Mouse (Mus musculus): ENCODE data around the gene Jakmip3. TPM values are rescaled to one million over a fixed set of nuclear protein-coding genes. Genes with fewer than 3 reads are reported as not detected.
A peak's percentile ranks its signal among the peaks of the same experiment; 100 is the strongest.

Jakmip3 gene
- polyA plus RNA-seq, 1 experiment from 2014 or later: 0.59 TPM

DNA sequence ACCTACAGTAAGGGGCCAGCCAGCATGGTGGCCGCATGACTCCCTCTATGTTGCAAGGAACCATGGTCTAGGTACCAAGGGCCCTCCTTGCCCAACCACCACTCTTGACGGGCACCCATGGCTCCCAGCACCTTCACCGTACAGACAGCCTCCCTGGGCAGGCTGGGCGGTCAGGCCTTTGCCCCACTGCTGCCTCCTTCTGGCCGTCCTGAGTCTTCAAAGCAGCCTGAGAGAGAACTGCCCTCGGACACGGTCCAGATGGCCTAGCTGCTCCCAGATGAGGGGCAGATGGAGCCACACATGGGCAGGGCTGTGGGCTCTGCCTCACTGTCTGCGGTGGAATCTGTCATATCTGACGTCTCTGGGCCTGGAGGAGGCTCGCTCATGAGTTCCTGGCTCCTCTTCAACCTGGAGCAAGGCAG is 163.4 kb downstream of the Jakmip3 start:
- Histone ChIP-seq H3K4me1 (ENCODE audit: control insufficient read depth, insufficient read depth, low read length) (no peaks in the 10 kb centered on the region), H3K27me3 (ENCODE audit: control insufficient read depth, insufficient read depth, low read length) (no peaks in the 10 kb centered on the region), H3K9ac (ENCODE audit: low read length) (no peak overlapping the region), H3K4me2 (no peak overlapping the region), H3K4me3 (ENCODE audit: low read depth, low read length) (no peak overlapping the region), H3K9me3 (ENCODE audit: control insufficient read depth, low read length) (no peaks in the 10 kb centered on the region), H3K27ac (ENCODE audit: low read depth, low read length) (peak overlapping the region; percentile 15; the same call in 1 of the 2 replicates), H3K36me3 (ENCODE audit: control insufficient read depth, insufficient read depth, low read length) (no peaks in the 10 kb centered on the region)
- ATAC-seq (ENCODE audit: low FRiP score): peak; percentile 64
- DNase-seq (ENCODE audit: low spot score, missing footprints): peak; percentile 85
- 62% methylated on average over 10 of the region's 10 CpGs for WGBS

DNA sequence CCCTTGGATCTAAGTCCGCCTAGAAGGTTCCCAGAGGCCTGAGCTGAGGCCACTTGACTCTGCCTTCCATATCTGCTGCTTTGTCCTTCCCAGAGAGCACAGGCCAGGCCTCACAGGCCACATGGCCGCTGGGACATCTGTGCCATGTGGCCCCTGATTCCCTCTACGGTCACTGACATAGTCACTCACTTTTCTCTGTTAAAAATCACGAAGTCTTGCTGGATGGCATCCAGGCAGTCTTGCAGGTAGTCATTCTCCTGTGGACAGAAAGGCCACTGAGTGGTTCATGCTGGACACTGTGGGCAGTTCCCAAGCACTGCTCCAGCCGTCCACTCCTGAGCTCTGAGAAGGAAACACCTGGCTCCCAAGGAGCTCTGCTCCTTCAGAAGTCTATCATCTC is 164.5 kb downstream of the Jakmip3 start:
- Histone ChIP-seq H3K4me2 (no peak overlapping the region), H3K36me3 (ENCODE audit: control insufficient read depth, insufficient read depth, low read length) (no peaks in the 10 kb centered on the region), H3K27me3 (ENCODE audit: control insufficient read depth, insufficient read depth, low read length) (no peaks in the 10 kb centered on the region), H3K4me1 (ENCODE audit: control insufficient read depth, insufficient read depth, low read length) (no peaks in the 10 kb centered on the region), H3K9me3 (ENCODE audit: control insufficient read depth, low read length) (no peaks in the 10 kb centered on the region), H3K9ac (ENCODE audit: low read length) (no peak overlapping the region), H3K4me3 (ENCODE audit: low read depth, low read length) (no peak overlapping the region), H3K27ac (ENCODE audit: low read depth, low read length) (no peak overlapping the region)
- DNase-seq (ENCODE audit: low spot score, missing footprints) (peak; percentile 80), ATAC-seq (ENCODE audit: low FRiP score) (no peak)
- WGBS: 77% methylated on average over 5 of the region's 5 CpGs

DNA sequence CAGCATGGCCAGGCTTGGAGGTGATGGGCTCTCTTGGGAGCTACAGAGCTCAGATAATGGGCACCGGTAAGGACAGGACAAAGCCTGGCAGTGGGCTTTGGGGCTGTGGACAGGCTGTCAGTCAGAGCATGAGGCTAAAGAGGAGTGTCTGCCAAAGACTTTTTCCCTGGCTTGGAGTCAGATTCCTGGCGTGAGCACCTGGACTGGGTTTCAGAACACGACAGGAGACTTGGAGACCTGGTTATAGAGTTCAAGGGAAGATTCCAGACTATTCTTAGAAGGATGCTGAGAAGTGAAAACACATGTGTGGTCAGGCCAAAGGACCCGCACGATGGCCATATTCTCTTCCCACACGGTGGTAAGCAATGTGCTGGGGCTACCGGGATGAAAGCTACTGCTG is 165.2 kb downstream of the Jakmip3 start:
- DNase-seq (ENCODE audit: low spot score, missing footprints) (peak; percentile 56), ATAC-seq (ENCODE audit: low FRiP score) (no peak)
- Histone ChIP-seq H3K27ac (ENCODE audit: low read depth, low read length) (no peak overlapping the region), H3K4me2 (no peak overlapping the region), H3K27me3 (ENCODE audit: control insufficient read depth, insufficient read depth, low read length) (no peaks in the 10 kb centered on the region), H3K4me1 (ENCODE audit: control insufficient read depth, insufficient read depth, low read length) (no peaks in the 10 kb centered on the region), H3K4me3 (ENCODE audit: low read depth, low read length) (no peak overlapping the region), H3K36me3 (ENCODE audit: control insufficient read depth, insufficient read depth, low read length) (no peaks in the 10 kb centered on the region), H3K9ac (ENCODE audit: low read length) (no peak overlapping the region), H3K9me3 (ENCODE audit: control insufficient read depth, low read length) (no peaks in the 10 kb centered on the region)
- 87% methylated on average over 7 of the region's 7 CpGs for WGBS

DNA sequence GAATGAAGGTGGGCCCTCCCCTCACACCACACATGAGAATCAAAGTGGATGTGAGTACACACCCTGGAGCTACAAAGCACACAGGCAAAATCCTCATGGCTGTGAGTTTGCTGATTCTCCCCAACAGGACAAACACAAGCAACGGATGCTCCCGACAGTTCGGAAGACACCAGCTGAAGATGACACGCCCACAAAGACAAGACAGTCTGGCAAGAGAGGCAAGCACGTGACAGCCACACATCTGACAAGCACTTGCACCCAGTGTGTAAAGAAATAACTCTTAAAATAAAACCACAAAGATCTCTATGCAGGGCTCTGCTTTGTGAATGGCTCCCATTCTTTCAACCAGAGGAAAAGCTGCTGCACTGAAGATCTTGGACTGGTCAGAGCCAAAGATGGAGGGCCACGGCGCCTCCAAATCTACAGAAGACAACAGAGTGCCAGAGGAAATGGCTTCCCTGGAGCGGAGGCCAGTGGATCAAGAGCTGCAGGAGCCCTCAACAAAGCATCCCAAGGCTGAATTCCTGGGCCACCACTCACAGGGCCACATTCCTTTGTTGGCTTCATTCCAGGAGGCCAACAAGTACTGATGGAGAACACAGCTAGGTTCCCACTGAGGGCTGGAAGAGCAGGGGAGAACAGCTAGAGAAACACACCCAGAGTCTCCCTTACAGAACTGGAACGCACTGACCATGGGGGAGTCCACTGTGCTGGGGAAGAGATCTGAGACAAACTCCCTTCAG is 167.5 kb downstream of the Jakmip3 start:
- H3K4me1 ChIP-seq (ENCODE audit: control insufficient read depth, insufficient read depth, low read length): no peaks in the 10 kb centered on the region
- H3K9me3 ChIP-seq (ENCODE audit: control insufficient read depth, low read length): no peaks in the 10 kb centered on the region
- H3K36me3 ChIP-seq (ENCODE audit: control insufficient read depth, insufficient read depth, low read length): no peaks in the 10 kb centered on the region
- DNase-seq (ENCODE audit: low spot score, missing footprints): no peak
- no peak overlapping the region for H3K9ac ChIP-seq (ENCODE audit: low read length)
- no peak overlapping the region for H3K4me3 ChIP-seq (ENCODE audit: low read depth, low read length)
- H3K4me2 ChIP-seq: no peak overlapping the region
- no peak overlapping the region for H3K27ac ChIP-seq (ENCODE audit: low read depth, low read length)
- ATAC-seq (ENCODE audit: low FRiP score): no peak
- WGBS: 86% methylated on average over 9 of the region's 9 CpGs
- no peaks in the 10 kb centered on the region for H3K27me3 ChIP-seq (ENCODE audit: control insufficient read depth, insufficient read depth, low read length)

DNA sequence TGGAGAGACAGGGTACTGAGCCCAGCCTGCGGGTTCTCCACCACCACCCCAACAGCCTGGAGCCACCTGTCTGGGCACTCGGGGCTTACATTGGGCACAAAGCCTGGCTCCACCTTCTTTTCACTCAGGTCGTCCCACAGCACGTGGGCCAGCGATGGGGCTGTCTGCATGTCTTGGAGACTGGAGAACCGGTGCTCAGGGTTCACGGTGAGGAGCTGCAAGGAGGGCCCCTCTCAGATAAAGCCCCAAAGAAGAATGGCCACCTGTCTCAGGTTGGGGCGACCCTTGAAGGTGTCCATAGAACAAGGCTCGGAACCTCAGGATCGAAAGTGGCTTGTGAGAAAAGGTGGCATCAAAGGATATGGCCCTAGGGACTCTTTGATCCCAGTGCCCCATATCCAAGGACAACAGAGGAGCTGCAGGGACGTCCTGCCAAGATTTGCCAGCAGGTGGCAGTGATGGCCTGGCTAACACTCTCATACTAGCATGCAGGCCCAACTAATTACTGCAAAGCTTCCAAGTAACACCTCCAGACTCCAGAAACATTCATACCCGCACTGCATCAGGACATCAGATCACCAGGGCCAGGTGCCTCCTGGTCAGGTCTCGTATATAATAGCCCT is 178.7 kb downstream of the Jakmip3 start:
- DNase-seq (ENCODE audit: low spot score, missing footprints): peak; percentile 98
- H3K4me1 ChIP-seq (ENCODE audit: control insufficient read depth, insufficient read depth, low read length): no peaks in the 10 kb centered on the region
- 48% methylated on average over 13 of the region's 13 CpGs for WGBS
- peak; percentile 70 for ATAC-seq (ENCODE audit: low FRiP score)
- H3K9ac ChIP-seq (ENCODE audit: low read length): no peak overlapping the region
- no peaks in the 10 kb centered on the region for H3K27me3 ChIP-seq (ENCODE audit: control insufficient read depth, insufficient read depth, low read length)
- no peaks in the 10 kb centered on the region for H3K9me3 ChIP-seq (ENCODE audit: control insufficient read depth, low read length)
- H3K27ac ChIP-seq (ENCODE audit: low read depth, low read length): no peak overlapping the region
- H3K36me3 ChIP-seq (ENCODE audit: control insufficient read depth, insufficient read depth, low read length): no peaks in the 10 kb centered on the region
- H3K4me3 ChIP-seq (ENCODE audit: low read depth, low read length): no peak overlapping the region
- no peak overlapping the region for H3K4me2 ChIP-seq

DNA sequence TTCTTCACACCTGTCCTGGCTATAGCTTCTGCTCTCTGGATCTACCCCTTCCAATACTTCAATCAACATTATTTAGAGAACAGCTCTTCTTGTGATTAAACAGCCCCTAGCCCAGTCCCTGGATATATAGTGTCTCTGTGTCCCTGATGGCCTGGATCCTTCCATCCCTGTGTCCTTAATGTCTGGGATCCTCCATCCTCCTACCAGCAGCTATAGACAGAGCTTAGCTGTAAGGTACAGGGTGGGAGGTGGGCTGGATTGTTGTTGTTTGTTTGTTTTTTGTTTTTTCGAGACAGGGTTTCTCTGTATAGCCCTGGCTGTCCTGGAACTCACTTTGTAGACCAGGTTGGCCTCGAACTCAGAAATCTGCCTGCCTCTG is 179.2 kb downstream of the Jakmip3 start:
- WGBS: 73% methylated on average over 2 of the region's 2 CpGs
- Histone ChIP-seq H3K4me1 (ENCODE audit: control insufficient read depth, insufficient read depth, low read length) (no peaks in the 10 kb centered on the region), H3K9me3 (ENCODE audit: control insufficient read depth, low read length) (no peaks in the 10 kb centered on the region), H3K4me2 (no peak overlapping the region), H3K4me3 (ENCODE audit: low read depth, low read length) (no peak overlapping the region), H3K9ac (ENCODE audit: low read length) (no peak overlapping the region), H3K36me3 (ENCODE audit: control insufficient read depth, insufficient read depth, low read length) (no peaks in the 10 kb centered on the region), H3K27ac (ENCODE audit: low read depth, low read length) (no peak overlapping the region), H3K27me3 (ENCODE audit: control insufficient read depth, insufficient read depth, low read length) (no peaks in the 10 kb centered on the region)
- DNase-seq (ENCODE audit: low spot score, missing footprints): no peak
- ATAC-seq (ENCODE audit: low FRiP score): peak; percentile 5; the same call in 1 of the 2 replicates

DNA sequence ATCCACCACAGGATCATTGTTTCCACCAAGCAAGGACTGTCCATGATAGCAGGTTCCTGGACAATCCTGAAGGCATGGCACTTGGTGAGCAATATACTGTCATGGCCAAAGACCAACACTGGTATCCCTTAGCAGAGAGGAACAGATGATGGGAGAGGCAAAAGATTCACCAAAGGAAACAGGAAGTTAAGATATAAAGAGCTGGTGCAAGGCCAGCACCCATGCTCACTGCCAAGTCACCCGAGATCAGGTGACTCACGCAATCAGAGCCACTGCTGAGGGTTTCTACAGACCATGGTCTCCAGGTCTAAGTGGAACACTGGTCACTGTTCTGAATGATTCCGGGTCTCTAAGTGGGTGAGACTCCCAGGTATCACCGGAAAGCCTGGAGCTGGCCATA is 185.4 kb downstream of the Jakmip3 start:
- DNase-seq (ENCODE audit: low spot score, missing footprints) (no peak), ATAC-seq (ENCODE audit: low FRiP score) (no peak)
- 97% methylated on average over 4 of the region's 4 CpGs for WGBS
- Histone ChIP-seq H3K9me3 (ENCODE audit: control insufficient read depth, low read length) (no peaks in the 10 kb centered on the region), H3K9ac (ENCODE audit: low read length) (no peak overlapping the region), H3K4me1 (ENCODE audit: control insufficient read depth, insufficient read depth, low read length) (peaks cover 2% of the 10 kb centered on the region; the same call in 1 of the 2 replicates), H3K36me3 (ENCODE audit: control insufficient read depth, insufficient read depth, low read length) (no peaks in the 10 kb centered on the region), H3K27me3 (ENCODE audit: control insufficient read depth, insufficient read depth, low read length) (no peaks in the 10 kb centered on the region), H3K27ac (ENCODE audit: low read depth, low read length) (no peak overlapping the region), H3K4me2 (no peak overlapping the region), H3K4me3 (ENCODE audit: low read depth, low read length) (no peak overlapping the region)

DNA sequence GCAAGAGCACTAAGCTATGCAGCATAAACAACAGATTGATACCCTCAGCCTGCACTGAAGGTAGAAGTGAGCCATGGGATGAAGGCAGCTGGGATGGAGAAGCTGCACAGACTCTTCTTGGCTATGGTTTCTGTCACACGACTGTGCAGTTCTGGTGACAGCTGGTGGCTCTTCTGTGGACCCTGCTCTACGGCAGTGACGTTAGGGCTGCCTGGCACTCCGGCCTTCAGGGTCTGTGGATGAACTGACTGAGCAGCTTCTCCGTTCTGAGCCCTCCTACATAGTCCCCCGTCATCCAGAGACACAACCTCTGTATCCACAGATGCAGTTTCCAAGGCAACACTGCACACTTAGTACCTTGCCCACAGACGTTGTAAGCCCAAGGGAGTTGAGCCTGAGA is 186.0 kb downstream of the Jakmip3 start:
- no peak overlapping the region for H3K4me3 ChIP-seq (ENCODE audit: low read depth, low read length)
- H3K27ac ChIP-seq (ENCODE audit: low read depth, low read length): no peak overlapping the region
- peaks cover 2% of the 10 kb centered on the region; the same call in 1 of the 2 replicates for H3K4me1 ChIP-seq (ENCODE audit: control insufficient read depth, insufficient read depth, low read length)
- no peak for ATAC-seq (ENCODE audit: low FRiP score)
- H3K9me3 ChIP-seq (ENCODE audit: control insufficient read depth, low read length): no peaks in the 10 kb centered on the region
- no peak overlapping the region for H3K4me2 ChIP-seq
- no peaks in the 10 kb centered on the region for H3K36me3 ChIP-seq (ENCODE audit: control insufficient read depth, insufficient read depth, low read length)
- no peaks in the 10 kb centered on the region for H3K27me3 ChIP-seq (ENCODE audit: control insufficient read depth, insufficient read depth, low read length)
- no peak overlapping the region for H3K9ac ChIP-seq (ENCODE audit: low read length)
- WGBS: 84% methylated on average over 7 of the region's 7 CpGs
- no peak for DNase-seq (ENCODE audit: low spot score, missing footprints)

DNA sequence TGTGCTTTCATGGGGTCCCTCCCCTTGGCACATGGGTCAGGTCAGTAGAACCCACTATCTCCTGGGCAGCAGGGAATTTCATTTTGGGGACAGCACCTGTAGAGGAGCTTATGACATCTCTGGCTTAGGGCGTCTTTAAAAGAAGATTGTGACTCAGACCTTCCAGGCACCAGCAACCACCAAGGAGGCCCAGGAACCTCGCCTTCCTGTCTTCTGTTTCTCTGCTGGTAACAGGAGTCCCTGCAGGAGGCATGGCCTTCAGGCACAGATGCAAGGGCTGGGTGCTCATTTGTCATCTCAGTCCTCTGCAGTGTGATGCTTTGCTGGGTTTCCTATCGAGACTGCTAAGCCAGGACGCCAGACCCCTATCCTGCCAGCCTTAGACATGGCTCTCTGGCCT is 188.5 kb downstream of the Jakmip3 start:
- no peak overlapping the region for H3K4me3 ChIP-seq (ENCODE audit: low read depth, low read length)
- ATAC-seq (ENCODE audit: low FRiP score): no peak
- H3K9me3 ChIP-seq (ENCODE audit: control insufficient read depth, low read length): no peaks in the 10 kb centered on the region
- H3K36me3 ChIP-seq (ENCODE audit: control insufficient read depth, insufficient read depth, low read length): no peaks in the 10 kb centered on the region
- H3K4me1 ChIP-seq (ENCODE audit: control insufficient read depth, insufficient read depth, low read length): peaks cover 2% of the 10 kb centered on the region; the same call in 1 of the 2 replicates
- H3K27ac ChIP-seq (ENCODE audit: low read depth, low read length): no peak overlapping the region
- H3K4me2 ChIP-seq: no peak overlapping the region
- no peak for DNase-seq (ENCODE audit: low spot score, missing footprints)
- 80% methylated on average over 4 of the region's 4 CpGs for WGBS
- H3K9ac ChIP-seq (ENCODE audit: low read length): no peak overlapping the region
- no peaks in the 10 kb centered on the region for H3K27me3 ChIP-seq (ENCODE audit: control insufficient read depth, insufficient read depth, low read length)

Data from midbrain, embryonic 11.5 days (tissue).